Mouse (Mus musculus): ENCODE results near the gene Cul5. TPM values are rescaled to one million over a fixed set of nuclear protein-coding genes. Genes with fewer than 3 reads are reported as not detected.

Cul5 gene
- total RNA-seq (2023): 27.5 TPM

DNA sequence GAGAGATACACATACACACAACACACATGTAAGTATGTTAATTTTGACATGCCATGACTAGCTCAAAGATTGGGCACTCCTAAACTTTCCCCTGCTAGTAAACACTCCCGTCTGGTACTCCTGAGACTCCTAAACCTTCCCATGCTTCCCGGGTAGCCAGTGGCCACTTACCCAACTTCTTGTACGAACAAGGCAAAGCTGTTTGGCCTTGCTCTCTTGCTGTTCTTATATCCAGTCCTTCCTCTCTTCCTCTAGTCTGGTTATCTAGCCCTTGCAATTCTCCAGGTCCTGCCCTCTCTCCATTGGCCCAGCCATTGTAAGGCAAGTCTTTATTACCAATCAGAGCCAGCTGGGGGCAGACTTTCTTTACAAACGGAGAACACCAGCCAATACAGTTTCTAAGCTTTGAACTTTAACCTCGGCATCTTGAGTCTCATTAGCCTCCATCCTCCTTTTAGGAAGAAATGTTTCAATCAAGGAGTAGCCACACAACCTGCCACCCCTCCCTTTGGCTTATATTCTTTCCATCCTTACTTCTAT lies at the start of gene Cul5:
Gene Cul5 (minus strand): TSS at position 335 of the 540 bp plus-strand sequence.

DNA sequence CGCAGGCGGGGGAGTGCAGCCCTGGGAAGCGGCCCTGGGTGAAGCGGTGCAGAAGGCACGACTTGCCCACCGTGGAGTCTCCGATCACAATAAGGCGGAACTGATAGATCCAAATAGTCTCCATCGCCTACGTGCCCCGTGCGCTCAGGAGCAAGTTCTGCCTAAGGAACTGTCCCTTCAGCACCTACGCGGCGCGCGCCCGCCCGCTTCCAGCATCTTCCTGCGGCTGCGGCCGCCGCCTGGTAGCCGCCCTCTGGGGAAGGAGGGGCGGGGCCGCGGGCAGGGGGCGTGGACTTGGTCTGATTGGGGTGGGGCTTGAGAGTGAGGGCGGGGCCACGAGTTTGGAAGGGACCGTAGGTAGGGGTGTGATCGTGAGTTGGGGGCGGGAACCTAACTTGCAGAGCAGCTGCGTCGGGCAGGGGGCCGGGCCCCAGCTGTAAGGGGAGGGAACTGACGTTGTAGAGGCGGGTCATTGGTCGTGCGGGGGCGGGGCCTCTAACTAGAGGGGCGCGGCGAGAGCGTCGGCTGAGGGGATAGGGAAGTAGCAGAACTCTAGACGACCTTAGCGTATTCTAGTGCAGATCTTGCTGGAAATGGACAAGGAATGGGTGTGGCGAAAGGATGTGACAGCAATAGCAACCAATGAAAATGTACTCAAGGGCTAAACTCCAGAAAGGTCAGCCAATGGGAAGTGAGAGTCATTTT lies 36.3 kb upstream of the Cul5 start, which contains the start of gene Rab39:
Gene Rab39 (minus strand): TSS at position 241 of the 705 bp plus-strand sequence.

GRCm38 (mm10) chr9:53609968-53610781 lies 59.6 kb downstream of the Cul5 start, which contains the start of gene Acat1:
TSS of gene Acat1 (minus strand) at chr9:53610382.

Other genes with a start within 250 kb of the Cul5 start
- gene Atm, start 133.3 kb downstream of the Cul5 start, total RNA-seq (2023): 63.6 TPM
- 22.6 TPM for gene Npat, start 133.0 kb downstream of the Cul5 start, total RNA-seq (2023)
- gene Acat1, start 59.6 kb downstream of the Cul5 start, total RNA-seq (2023): 34.2 TPM
- 0.67 TPM for gene Rab39, start 36.2 kb upstream of the Cul5 start, total RNA-seq (2023)
- 8.9 TPM for gene Slc35f2, start 101.5 kb upstream of the Cul5 start, total RNA-seq (2023)
- not detected for gene Sln, start 180.2 kb upstream of the Cul5 start, total RNA-seq (2023)

All from CD4-positive naive resting alpha-beta T cell, adult 76 days (primary cell).